Mouse (Mus musculus) frontal cortex, adult 2 months (tissue): Measurements from ENCODE around the gene Adam34. TPM values are rescaled to one million over a fixed set of nuclear protein-coding genes. Genes with fewer than 3 reads are reported as not detected.
"Not testable (repeated sequence)": the region's sequence is repeated elsewhere in the genome, so short reads cannot be mapped to it uniquely, and the experiment has no call there.

Experiments used
- DNase-seq, 2 experiments: peaks; one replicate each; pipeline ENCODE4 v3.0.0; 2022; ENCODE audit warnings: low spot score in 1 of 2; ENCODE audit errors: extremely low spot score in 1 of 2
- polyA plus RNA-seq: library from polyadenylated mRNA; depleted of rRNA; stranded (reverse); fragments of >200 nt; gene quantifications from 2 replicates; pipeline ENCODE4 v1.2.3, GENCODE M21; 2012; rRNA removed

Gene Adam34
- not detected in 2 replicates for polyA plus RNA-seq

GRCm38 (mm10) chr8:43709949-43710348 is at the start of gene Adam34:
Adam34 (minus strand) TSS chr8:43710049.
- no peak for DNase-seq

GRCm38 (mm10) chr8:43627176-43627575 is 82.7 kb downstream of the Adam34 start, which contains the start of gene Gm5346:
Gm5346 (minus strand) TSS chr8:43627276.
- DNase-seq: no peak

GRCm38 (mm10) chr8:43616046-43616445 is 93.8 kb downstream of the Adam34 start:
- no peak for DNase-seq

- DNase-seq: not testable (repeated sequence)
Observed at GRCm38 (mm10) chr8:43603657-43604056, 106.2 kb downstream of the Adam34 start.

- DNase-seq: not testable (repeated sequence)
Observed at GRCm38 (mm10) chr8:43603166-43603565, 106.7 kb downstream of the Adam34 start.

Other genes with a start within 250 kb of the Adam34 start
- gene Adam26b, start 181.9 kb downstream of the Adam34 start, polyA plus RNA-seq: not detected in 2 replicates
- 0.04 TPM in 1 of 2 replicates, not detected in the other for gene Adam26a, start 133.3 kb downstream of the Adam34 start, polyA plus RNA-seq
- not detected in 2 replicates for gene Gm5346, start 82.8 kb downstream of the Adam34 start, polyA plus RNA-seq